Mouse (Mus musculus): Measurements from ENCODE around the gene Nradd. TPM values are rescaled to one million over a fixed set of nuclear protein-coding genes. Genes with fewer than 3 reads are reported as not detected.

The Nradd gene
- 4.9 and 5.7 TPM in 2 replicates for polyA plus RNA-seq (2012; rRNA removed)

DNA sequence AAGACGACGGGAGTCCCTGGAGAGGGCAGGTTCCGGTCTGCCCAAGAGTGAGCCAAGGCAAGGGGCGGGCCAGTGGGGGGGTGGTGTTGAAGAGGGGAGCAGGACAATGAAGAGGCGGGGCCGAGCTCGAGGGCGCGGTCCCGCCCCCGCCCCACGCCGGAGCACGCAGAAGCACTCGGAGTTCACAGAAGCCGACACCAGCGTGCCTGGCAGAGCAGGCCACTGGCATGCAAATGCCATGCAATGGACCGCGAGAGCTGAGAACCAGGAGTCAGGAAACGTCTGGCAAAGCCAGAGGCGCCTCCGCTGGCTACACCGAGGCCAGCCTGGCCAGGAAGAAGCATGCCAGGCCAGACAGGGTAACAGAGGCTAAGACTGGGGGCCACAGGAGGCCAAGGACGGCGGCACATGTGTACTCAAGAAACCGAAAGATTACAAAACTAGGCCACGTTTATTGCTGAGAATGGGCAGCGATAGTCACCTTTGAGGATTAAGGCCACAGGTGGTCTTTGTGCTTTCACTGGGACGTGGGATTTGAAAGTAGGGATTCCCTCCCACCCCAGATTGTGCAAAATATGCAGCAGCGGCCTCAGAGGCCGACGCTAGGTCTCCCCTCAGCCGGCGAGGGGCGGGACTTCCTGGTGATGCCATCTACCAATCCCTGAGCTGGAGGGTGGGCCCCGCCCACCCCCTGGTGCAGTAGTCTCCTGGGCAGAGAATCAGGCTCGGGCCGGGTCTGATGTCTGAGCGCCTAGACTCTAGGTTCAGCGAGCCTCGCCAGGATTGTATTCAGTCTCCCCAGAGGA lies at the start of gene Nradd:
Gene Nradd, minus strand, starts transcription at position 92 of the 806 bp plus-strand sequence.
- 6% methylated on average over 41 of the region's 41 CpGs for WGBS
- DNase-seq (ENCODE audit: low read depth, low spot score) = peak; percentile 37

DNA sequence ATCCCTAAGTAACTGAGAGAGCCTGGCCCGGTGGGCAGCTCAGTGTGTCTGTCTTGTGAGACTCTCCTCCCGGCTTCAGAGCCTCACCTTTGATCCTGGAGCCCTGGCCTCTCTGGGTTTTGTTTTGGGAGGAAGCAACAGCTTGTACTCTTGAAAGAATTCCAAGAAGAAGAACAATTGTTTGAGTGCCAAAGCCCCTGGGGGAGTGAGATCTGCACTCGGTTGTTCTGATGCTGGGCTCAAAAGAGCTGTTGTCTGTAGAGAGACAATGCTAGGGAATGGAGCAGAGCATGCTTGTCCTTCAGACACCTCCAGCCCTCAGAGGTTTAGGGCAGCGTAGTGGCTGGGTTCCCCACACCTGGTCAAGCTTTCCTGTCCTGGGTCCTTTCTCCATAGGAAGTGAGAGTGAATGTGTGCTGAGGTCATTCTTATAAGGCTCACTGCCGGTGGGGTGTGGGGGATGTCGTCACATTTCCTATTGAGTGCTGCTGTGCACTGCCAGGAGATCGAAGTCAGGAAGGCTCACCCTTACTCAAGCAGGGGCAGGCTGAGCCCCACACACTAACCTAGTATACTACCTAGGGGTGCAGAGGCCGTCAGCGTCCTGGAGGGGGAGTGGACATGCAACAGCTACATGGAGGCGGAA lies 49.0 kb upstream of the Nradd start:
- 62% methylated on average over 10 of the region's 10 CpGs for WGBS
- DNase-seq (ENCODE audit: low read depth, low spot score) = no peak

DNA sequence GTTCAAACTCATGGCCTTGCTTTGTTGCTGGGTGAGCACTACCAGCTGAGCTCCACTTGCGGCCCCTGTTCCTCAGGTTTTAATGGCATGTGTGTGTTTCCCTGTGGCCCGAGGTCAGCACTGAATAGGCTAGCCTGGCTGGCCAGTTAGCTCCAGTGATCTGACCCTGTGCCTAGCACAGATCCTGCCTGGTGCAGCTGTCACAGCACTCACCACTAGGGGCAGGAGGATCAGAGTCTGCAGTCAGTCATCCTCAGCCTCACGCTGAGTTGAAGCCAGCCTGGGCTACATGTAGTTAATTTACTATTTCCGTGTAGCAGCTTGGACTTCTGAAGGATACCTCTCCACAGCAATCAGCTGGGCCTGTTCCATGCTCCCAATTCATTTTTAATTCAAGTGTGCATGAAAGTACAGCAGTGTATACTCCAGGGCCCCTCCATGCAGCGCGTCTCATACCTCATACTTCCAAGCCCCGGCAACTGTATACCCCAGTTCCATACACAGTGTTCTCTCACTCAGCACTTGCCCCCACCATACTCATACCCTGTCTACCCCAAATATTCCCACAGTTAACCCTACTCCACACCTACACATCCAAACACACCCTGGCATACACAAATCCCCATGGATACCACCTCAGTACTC lies 48.3 kb upstream of the Nradd start:
- WGBS = 64% methylated on average over 7 of the region's 7 CpGs
- DNase-seq (ENCODE audit: low read depth, low spot score) = no peak

DNA sequence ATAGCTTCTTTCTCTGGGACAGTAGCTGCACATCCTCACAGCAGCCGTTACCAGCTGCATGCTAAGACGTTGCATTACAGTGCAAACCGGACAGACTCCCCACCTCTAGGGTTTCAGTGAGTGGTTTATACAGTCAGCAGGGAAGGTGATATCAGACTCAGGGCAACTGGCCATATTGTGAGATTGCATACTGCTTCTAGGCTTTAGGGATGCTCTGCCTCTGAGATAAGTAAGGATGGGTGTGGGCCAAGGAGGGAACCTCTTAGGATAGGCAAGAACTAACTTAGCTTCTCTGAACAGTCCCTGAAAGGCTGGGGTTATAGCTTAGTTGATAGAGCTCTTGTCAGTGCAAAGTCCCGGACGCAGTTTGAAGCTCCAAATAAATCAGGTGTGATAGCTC lies 45.5 kb upstream of the Nradd start:
- no peak for DNase-seq (ENCODE audit: low read depth, low spot score)
- WGBS = 88% methylated on average over 5 of the region's 5 CpGs

DNA sequence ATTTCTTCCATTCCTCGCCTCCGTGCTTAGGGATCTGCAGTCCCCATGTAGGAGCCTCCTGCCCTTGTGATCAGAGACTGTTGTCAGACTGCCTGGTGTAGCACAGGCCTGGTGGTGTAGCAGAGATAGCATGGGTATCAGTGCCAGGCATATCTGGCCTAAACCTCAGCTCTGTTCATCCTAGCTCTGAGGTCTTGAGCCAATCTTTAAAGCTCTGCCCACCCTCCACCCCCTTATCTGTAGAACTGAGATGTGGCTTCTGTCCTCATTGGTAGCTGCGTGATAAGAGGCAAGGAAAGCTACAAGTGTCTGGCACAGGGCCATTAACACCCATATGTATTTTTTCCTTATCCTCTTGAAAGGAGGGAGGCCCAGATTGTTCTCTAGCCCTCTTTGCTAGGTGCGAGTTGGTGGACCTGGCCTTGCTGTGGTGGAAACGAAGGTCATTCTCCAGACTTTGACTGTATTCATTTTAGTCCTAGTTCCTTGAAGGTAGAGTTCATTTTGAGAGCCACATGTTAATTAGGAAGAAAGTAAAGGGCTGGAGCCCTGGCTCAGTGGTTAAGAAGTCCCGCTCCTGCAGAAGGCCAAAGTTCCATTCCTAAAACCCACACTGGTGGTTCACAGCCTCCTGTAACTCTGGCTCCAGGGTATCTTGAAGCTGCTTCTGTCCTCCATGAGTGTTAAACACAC lies 44.5 kb upstream of the Nradd start:
- DNase-seq (ENCODE audit: low read depth, low spot score) = no peak
- WGBS = 70% methylated on average over 6 of the region's 6 CpGs

DNA sequence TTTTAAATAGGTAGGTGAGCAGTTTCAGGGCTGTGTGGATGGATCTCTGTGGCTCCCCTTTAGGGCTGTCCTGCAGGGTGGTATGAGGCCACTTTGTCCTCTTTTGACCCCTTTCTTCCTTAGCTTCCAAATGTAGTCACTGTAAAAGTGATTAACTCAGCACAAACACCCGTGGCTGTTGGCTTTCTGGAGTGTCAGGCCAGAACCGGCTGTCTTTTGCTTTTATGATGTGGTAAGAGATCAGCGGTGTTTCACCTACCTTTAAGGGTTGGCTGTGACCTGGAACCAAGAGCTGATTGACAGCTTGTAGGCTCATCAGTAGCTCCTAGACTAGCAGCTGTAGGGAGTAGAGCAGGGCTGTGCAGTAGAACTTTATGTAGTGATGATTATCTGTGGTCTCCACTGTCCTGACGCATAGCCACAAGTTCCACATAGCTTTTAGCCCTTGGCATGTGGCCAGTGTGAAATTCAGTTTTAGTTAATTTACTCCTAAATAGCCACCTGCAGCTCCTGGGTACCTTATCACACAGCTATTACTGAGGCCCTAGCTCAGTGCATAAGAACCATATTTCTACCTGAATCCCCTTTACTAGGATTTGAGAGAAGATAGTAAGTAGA lies 43.1 kb upstream of the Nradd start:
- DNase-seq (ENCODE audit: low read depth, low spot score) = no peak
- whole genome bisulfite sequencing = 27% methylated on average over 4 of the region's 4 CpGs

DNA sequence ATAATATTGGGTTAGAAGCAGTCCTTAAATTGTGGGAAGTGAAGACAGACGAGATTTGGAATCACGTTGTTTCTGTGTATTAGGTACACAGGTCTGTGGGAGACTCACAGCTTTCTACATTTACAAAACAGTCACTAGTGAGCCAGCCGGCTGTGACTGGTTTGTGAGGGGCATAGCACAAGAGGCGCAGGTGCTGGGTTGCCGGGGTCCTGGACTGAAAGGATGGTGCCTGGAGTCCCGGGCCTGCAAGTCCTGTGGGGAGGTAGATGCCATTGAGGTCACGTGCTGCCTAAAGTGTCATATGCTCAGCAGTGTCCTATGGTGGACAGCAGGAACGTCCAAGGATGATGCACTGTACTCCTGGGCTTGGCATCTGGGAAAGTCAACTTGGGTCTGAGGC lies 42.1 kb upstream of the Nradd start:
- WGBS = 68% methylated on average over 8 of the region's 8 CpGs
- no peak for DNase-seq (ENCODE audit: low read depth, low spot score)

DNA sequence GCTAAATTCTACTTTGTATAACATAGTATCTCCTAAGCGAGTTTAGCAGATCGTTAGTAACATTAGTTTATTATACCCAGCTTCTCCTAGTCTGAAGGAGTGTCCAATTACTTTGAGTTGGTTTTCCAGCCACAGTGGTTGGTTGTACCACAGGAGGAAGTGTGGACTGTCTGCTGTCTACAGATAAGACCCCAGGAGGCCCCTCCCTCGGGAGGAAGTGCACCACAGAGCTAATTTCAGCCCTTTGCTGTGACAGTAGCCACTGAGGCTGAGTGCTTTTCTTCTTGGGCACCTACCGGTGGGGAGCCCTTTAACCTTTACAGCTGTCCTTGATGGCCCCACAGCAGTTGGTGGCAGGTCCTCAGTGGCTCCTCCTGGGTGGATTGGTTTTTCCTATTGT lies 41.7 kb upstream of the Nradd start:
- DNase-seq (ENCODE audit: low read depth, low spot score) = no peak
- WGBS = 30% methylated on average over 4 of the region's 4 CpGs

DNA sequence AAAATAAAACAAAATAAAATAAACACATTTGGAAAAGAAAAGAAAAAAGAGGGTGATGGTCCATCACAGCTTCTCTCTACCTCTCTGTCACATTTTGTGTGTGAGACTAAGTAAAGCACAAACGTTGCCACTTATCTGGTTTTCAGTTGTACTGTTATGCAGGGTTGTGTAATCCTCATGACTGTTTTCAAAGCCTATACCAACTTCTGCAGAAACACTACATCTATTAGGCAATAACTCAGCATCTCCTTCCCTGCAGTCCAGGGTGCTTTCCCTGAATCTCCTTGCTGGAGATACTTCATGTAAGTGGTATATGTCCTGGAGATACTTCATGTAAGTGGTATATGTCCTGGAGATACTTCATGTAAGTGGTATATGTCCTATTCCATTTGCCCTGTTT lies 38.6 kb upstream of the Nradd start:
- WGBS = 66% methylated on average over 1 of the region's 1 CpGs
- DNase-seq (ENCODE audit: low read depth, low spot score) = no peak

DNA sequence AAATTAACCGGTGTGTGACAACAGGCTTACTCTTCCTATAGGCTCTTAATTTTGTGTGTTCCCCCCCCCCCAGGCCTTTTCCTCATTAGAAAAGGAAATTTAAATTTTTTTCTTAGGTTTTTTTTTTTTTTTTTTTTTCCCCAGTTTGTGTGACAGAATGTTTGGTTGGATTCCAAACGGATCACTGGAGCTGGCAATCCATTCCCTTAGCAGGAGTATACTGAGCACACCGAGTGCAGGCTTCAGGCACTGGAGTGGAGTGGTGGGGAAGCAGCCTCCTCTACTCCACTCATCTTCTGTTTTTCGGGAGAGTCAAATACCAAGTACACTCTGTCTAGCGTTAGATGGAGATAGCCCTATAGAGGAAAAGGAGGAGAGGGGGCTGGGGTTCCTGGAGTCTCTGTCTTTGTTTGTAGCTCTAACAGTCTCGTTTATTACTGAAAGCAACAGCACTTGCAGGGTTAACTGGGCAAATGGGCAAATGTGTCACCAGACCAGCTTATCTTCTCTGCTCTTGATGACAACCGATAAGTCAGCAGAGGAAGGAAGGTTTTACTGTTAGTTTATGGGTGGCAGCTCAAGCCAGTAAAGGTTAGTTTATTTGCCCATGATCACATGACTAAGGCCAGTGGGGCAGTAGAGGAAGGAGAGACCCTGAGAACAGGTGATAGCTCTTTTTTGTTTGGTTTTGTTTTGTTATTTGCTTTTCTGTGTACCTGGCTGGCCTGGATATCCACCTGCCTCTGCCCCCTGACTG lies 36.8 kb upstream of the Nradd start:
- DNase-seq (ENCODE audit: low read depth, low spot score) = no peak
- 36% methylated on average over 7 of the region's 7 CpGs for WGBS

DNA sequence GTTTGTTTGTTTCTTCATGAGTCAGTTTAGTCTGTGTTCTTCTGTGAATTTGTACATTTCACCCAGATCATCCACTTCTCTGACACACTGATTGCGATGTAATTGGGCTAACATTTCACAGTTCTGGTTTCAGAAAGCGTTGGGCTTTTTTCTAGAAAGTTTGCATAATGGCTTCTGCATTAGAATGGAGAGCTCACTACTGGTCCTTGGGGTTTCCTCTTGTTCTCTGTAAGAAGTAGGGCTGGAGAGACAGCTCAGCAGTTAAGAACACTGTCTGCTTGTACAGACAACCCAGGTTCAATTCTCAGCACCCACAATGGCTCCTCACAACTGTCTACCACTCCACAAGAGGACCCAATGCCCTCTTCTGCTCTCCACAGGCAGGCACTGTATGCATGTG lies 36.0 kb upstream of the Nradd start:
- DNase-seq (ENCODE audit: low read depth, low spot score) = no peak
- 88% methylated on average over 2 of the region's 2 CpGs for WGBS

DNA sequence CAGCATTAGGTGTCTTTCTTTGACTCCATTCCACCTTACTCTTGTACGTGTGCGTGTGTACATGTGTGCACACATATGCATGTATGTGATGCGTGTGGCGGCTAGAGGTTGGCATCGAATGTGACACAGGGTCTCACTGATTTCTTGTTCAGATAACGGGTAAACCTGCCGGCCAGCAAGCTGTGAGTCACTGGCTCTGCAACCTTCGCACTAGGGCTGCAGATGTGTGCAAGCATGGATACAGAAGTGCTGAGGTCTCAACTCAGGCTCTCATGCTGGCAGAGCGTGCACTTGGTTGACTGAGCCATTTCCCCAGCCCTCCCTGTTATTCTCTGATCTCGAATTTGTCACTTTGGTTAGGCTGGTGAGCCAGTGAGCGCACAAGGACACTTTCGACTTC lies 35.3 kb upstream of the Nradd start:
- 84% methylated on average over 12 of the region's 12 CpGs for whole genome bisulfite sequencing
- no peak for DNase-seq (ENCODE audit: low read depth, low spot score)

DNA sequence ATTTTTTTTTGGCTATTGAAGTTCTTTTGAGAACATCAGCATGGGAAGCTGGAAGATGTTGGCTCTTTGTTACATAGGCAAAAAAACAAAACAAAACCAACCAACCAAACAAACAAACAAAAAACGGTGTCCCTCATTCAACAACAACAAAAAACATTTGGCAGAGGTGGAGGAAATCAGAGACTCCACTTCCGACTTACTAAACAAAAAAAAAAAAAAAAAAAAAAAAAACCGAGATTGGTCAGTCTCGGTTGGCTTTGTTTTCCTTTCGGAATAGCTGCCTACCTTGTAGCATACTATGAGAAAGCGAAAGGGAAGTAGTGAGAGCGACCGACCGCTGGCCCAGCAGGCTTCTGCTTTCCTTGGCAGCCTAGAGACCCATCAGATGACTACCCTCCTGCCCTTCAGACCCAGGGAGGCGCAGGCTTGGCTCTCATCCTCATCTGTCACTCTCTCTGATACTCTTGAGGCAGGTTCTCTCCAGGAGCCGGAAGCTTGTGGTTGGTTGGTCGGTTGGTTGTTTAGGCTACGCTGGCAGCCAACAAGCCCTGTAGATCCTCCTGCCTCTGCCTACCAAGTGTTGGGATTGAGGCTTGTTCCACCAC lies 33.3 kb upstream of the Nradd start:
- 34% methylated on average over 13 of the region's 13 CpGs for WGBS
- DNase-seq (ENCODE audit: low read depth, low spot score) = no peak

DNA sequence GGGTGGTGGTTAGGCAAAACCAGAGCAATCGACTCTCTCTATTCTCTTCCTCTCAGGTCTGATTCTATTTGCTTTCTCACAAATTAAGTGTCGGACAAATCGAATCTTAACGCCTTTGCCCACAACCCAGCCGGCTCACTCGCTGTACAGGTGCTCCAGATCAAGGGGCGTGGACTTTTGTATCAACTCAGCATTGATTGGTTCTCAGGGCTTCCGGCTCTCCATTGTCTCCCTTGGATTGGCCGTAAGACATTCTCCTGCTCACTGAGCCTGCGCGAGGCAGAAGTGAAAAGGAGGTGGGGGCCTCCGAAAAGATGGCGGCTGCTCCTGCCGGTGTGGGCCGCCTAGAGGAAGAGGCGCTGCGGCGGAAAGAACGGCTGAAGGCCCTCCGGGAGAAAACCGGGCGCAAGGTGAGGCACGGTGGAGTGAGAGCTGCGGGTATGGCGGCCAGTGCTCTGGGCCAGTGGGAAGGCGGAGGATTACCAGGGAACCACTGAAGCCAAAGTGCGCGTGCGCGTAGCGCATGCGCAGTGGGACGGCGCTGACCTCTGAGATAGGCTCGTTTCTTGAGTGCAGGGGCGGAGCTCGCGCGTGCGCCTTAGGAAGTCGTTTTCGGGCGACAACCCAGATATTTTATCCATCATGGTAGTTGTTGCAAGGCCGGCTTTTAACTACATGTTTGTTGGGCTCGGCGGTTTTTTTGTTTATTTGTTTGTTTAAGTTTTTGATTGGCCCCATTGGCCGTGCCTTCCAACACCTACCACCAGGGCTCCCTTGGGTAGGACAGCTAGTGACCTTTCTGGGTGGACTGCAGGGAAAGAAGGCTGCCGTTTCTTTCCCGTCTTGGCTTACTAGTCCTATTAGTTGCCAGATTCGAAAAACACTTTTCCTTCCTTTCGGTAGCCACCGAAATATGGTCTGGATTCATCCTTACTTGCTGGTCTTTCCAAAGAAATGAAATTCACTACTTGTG lies 32.3 kb upstream of the Nradd start, which contains the start of gene Ccdc12:
Gene Ccdc12, plus strand, starts transcription at position 255 of the 973 bp plus-strand sequence.
- peak; percentile 94 for DNase-seq (ENCODE audit: low read depth, low spot score)
- WGBS = under 1% methylated on average over 52 of the region's 52 CpGs

DNA sequence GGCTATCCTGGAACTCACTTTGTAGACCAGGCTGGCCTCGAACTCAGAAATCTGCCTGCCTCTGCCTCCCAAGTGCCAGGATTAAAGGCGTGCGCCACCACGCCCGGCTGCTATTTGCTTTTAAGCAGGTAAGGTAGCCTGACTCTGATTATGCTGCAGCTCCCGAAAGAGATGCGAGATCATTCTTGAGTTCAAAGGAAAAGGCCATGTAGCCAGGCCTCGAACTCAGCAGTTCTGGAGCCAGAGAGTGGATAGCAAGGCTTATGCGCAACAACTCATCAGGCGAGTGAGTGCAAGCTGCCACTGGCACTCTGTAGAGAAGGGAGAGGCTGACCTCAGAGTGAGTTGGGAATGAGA lies 31.4 kb upstream of the Nradd start:
- DNase-seq (ENCODE audit: low read depth, low spot score) = no peak
- 53% methylated on average over 10 of the region's 10 CpGs for WGBS

DNA sequence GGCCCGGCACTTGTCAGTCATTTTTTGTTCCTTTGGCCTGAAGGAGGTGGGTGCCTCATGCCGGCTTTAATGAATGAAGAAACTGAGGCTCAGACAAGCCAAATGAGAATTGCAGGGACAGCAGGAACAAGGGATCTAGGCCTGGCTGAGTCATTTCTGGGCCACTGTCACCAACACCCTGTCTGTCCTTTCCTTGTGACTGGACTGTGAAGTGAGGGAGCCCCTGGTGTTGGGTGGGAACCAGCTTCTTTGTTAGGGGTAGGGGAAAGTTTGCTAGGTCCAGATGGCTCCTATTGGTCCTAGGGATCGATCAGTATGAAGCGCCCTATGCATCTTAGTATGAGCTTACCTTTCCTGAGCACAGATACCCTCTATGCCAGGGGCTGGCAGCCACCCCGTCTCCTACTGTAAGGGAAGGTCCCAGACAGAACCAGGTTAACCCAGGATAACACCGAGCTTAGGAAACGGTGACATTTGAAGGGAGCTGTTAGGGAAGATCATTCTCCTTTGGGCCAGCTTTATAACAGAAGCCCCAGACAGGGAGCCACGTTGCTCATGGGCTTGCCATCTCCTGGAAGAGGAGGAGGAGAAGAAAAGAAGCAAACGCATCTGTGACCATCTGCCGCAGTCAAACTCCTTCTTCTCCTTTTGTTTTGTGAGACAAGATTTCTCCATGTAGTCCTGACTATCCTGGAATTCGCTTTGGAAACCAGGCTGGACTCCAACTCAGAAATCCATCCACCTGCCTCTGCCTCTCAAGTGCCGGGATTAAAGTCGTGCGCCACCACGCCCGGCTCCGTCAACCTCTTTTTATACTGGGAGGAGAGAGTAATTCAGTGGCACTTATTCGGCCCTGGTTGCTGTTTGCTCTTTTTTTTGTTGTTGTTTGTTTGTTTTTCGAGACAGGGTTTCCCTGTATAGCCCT lies 30.7 kb upstream of the Nradd start:
- DNase-seq (ENCODE audit: low read depth, low spot score) = no peak
- WGBS = 68% methylated on average over 19 of the region's 19 CpGs
